8 mouse cellular contexts compared by ENCODE assay signal in genomic region chr3:122198966-122199381, GRCm38 (mm10). TPM values are rescaled to one million over a fixed set of nuclear protein-coding genes. Genes with fewer than 3 reads are reported as not detected.
DNase-seq lines count a peak whose midpoint lies in the region; ATAC-seq and TF ChIP-seq lines count a peak whose summit lies in the region.

No protein-coding gene starts in this region.

- no peak overlapping the region for H3K9ac ChIP-seq in kidney, postnatal 0 days (ENCODE audit: low read depth, low read length)

- ATAC-seq in common myeloid progenitor, adult 5-6 weeks (replicated peaks; ENCODE audit: low read depth, poor library complexity, severe bottlenecking), result peak; percentile 64
- ATAC-seq in kidney, postnatal 0 days (replicated peaks; ENCODE audit: low FRiP score, low read depth), result peak; percentile 72; the same call in 1 of the 2 replicates

- H3K4me1 ChIP-seq in heart, embryonic 10.5 days, result peaks cover 10% of the 10 kb centered on the region
- H3K4me1 ChIP-seq in kidney, postnatal 0 days (replicated peaks; ENCODE audit: insufficient read depth, low read length), result no peaks in the 10 kb centered on the region
- peaks cover 25% of the 10 kb centered on the region for H3K4me1 ChIP-seq in midbrain, embryonic 10.5 days

- H3K9me3 ChIP-seq in heart, embryonic 10.5 days, result no peaks in the 10 kb centered on the region
- H3K9me3 ChIP-seq in kidney, postnatal 0 days (replicated peaks; ENCODE audit: low read length), result no peaks in the 10 kb centered on the region
- H3K9me3 ChIP-seq in midbrain, embryonic 10.5 days (replicated peaks), result no peaks in the 10 kb centered on the region

- DNase-seq in heart, postnatal 10 days, result peak; percentile 13 to 22
- DNase-seq in heart, embryonic 10.5 days (ENCODE audit: low spot score), result no peak
- peak; percentile 71 for DNase-seq in kidney, postnatal 0 days (ENCODE audit: low spot score)
- DNase-seq in lung, postnatal 4 days, result peak; percentile 83 to 87
- no peak for DNase-seq in layer of hippocampus, postnatal 25 days (ENCODE audit: extremely low spot score in 1 of 2, low spot score in 1 of 2)
- no peak for DNase-seq in left cerebral cortex, postnatal 14 days (ENCODE audit: low spot score in 2 of 2)
- no peak for DNase-seq in midbrain, embryonic 10.5 days (ENCODE audit: low spot score)

- no peak for TF ChIP-seq CTCF in kidney, postnatal 0 days (IDR thresholded peaks at IDR 0.05; ENCODE audit: low read depth)

- H3K4me2 ChIP-seq in kidney, postnatal 0 days (ENCODE audit: low read length), result no peak overlapping the region

- no peak overlapping the region for H3K4me3 ChIP-seq in heart, embryonic 10.5 days
- H3K4me3 ChIP-seq in kidney, postnatal 0 days (replicated peaks; ENCODE audit: low read depth, low read length), result no peak overlapping the region
- no peak overlapping the region for H3K4me3 ChIP-seq in midbrain, embryonic 10.5 days

- H3K27me3 ChIP-seq in heart, embryonic 10.5 days (ENCODE audit: insufficient read depth, poor library complexity, severe bottlenecking), result no peaks in the 10 kb centered on the region
- no peaks in the 10 kb centered on the region for H3K27me3 ChIP-seq in kidney, postnatal 0 days (ENCODE audit: insufficient read depth, low read length)
- H3K27me3 ChIP-seq in midbrain, embryonic 10.5 days (ENCODE audit: low read depth, poor library complexity, severe bottlenecking), result no peaks in the 10 kb centered on the region

- H3K36me3 ChIP-seq in heart, embryonic 10.5 days, result no peaks in the 10 kb centered on the region
- no peaks in the 10 kb centered on the region for H3K36me3 ChIP-seq in kidney, postnatal 0 days (ENCODE audit: insufficient read depth, low read length)
- H3K36me3 ChIP-seq in midbrain, embryonic 10.5 days, result no peaks in the 10 kb centered on the region

- intact Hi-C loops in heart, postnatal 10 days (cut with DNase I), result no loop called here
- intact Hi-C loops in left cerebral cortex, postnatal 14 days (cut with DNase I), result no loop called here

- H3K27ac ChIP-seq in heart, embryonic 10.5 days, result no peak overlapping the region
- H3K27ac ChIP-seq in kidney, postnatal 0 days, result 0 out of 2 replicates have a peak overlapping the region, but pooled peaks have one; percentile 1
- no peak overlapping the region for H3K27ac ChIP-seq in midbrain, embryonic 10.5 days (replicated peaks)

- 83% methylated on average over 8 of the region's 8 CpGs for WGBS in heart, embryonic 10.5 days
- WGBS in kidney, postnatal 0 days, result 50% methylated on average over 8 of the region's 8 CpGs
- WGBS in midbrain, embryonic 10.5 days, result 93% methylated on average over 8 of the region's 8 CpGs

RNA-seq across cellular contexts. Expression of gene Gclm, which starts 46.4 kb away (rescaled TPM):
- 10 to 100 TPM; 52.4 to 56.0 TPM for total RNA-seq in heart, postnatal 10 days (2021)
- polyA plus RNA-seq in heart, embryonic 10.5 days (2016; fragmentation: Nextera tagmentation; extraction: Ambion mirVana), result 76.0 and 81.2 TPM in 2 replicates
- 94.7 and 97.4 TPM in 2 replicates for total RNA-seq in common myeloid progenitor, adult 5-6 weeks (2017)
- 238 and 242 TPM in 2 replicates for polyA plus RNA-seq in kidney, postnatal 0 days (2015; fragmentation: Nextera tagmentation; extraction: Ambion mirVana)
- 10 to 100 TPM; 65.5 to 95.4 TPM for total RNA-seq in layer of hippocampus, postnatal 25 days (2021)
- 10 to 100 TPM; 59.3 to 65.2 TPM for total RNA-seq in left cerebral cortex, postnatal 14 days (2021)
- polyA plus RNA-seq in midbrain, embryonic 10.5 days (2016; fragmentation: Nextera tagmentation; extraction: Ambion mirVana), result 44.6 and 52.5 TPM in 2 replicates

Comparison
In these comparisons a context has a peak if more than half of its experiments do, and no peak if none do; other contexts are left out.
1. DNase-seq: peak in heart, postnatal 10 days (2 of 2), kidney, postnatal 0 days (single experiment) and lung, postnatal 4 days (2 of 2); none in heart, embryonic 10.5 days (single experiment), layer of hippocampus, postnatal 25 days (0 of 2), left cerebral cortex, postnatal 14 days (0 of 2) and midbrain, embryonic 10.5 days (single experiment).